In the genomic region with DNA sequence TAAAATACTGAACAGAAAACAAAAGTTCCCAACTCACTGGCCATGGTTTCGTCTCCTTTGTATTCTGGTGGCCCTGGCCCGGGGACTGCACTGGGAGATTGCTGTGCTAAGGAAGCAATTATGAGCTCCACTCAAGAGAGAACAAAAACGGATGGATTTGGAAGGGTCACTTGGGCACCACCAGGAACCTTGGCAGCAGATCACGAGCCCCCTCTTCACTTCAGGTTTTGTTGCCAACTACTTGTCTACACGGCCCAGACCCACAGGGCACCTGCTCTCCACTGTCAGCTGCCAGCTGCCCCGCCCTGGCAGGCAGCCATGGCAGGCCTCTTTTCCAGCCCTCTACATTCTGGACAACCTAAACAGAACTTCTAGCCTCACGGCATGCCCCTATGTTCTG, we compare ENCODE assay signal across 9 mouse cellular contexts.
DNase-seq lines count a peak whose midpoint lies in the region; TF ChIP-seq lines count a peak whose summit lies in the region.
"Had no signal": no experiment of that assay in that cellular context is flagged by ENCODE, and none has a peak within 500 bp of the region (broad histone marks: within the 10 kb centered on the region; RNA-seq: fewer than 3 reads in every experiment).

No protein-coding gene starts in this region.

- intact Hi-C loops in gastrocnemius, adult 2 months (cut with DNase I) = loop anchor here (5.0 kb wide), 1 partner anchor 81 kb away; no protein-coding TSS in a partner anchor

- TF ChIP-seq CTCF in gastrocnemius, adult 2 months (IDR thresholded peaks at IDR 0.05) = no peak
- TF ChIP-seq CTCF in C2C12 (IDR thresholded peaks at IDR 0.05; ENCODE audit: control insufficient read depth, insufficient read depth, insufficient read length) = no peak

- no peak overlapping the region for H3ac ChIP-seq in C2C12 (ENCODE audit: control insufficient read depth, insufficient read length, low read depth)

- H3K36me3 ChIP-seq in C2C12 (ENCODE audit: control insufficient read depth, insufficient read depth) = peaks cover 21% of the 10 kb centered on the region
- H3K36me3 ChIP-seq: liver, embryonic 13.5 days had no signal

- no peaks in the 10 kb centered on the region for H3K79me3 ChIP-seq in C2C12 (ENCODE audit: low read depth)

- peak; percentile 65 for DNase-seq in gastrocnemius, adult 2 months
- DNase-seq in gastrocnemius, adult 18-20 months (ENCODE audit: low spot score) = no peak
- peak; percentile 89 for DNase-seq in cerebellum, adult 9-10 months
- peak; percentile 57 for DNase-seq in induced T-regulatory cell, adult 2 months (ENCODE audit: low read depth)
- no peak for DNase-seq in c-Kit-positive CD71-positive TER-119-positive erythroid progenitor cells, embryonic 14.5 days (ENCODE audit: low spot score)
- no peak for DNase-seq in adrenal gland, adult 8-10 months
- no peak for DNase-seq in frontal cortex, postnatal 36 days (ENCODE audit: low spot score in 2 of 2)
- DNase-seq: liver, embryonic 13.5 days had no signal

- no peaks in the 10 kb centered on the region for H3K79me2 ChIP-seq in C2C12 (ENCODE audit: control insufficient read depth, insufficient read depth)

- H3K27ac ChIP-seq in gastrocnemius, adult 2 months = peak overlapping the region; percentile 72
- H3K27ac ChIP-seq: liver, embryonic 13.5 days had no signal

- H3K4me3 ChIP-seq in gastrocnemius, adult 2 months = no peak overlapping the region
- no peak overlapping the region for H3K4me3 ChIP-seq in C2C12 (ENCODE audit: insufficient read depth, poor library complexity, severe bottlenecking)
- H3K4me3 ChIP-seq: liver, embryonic 13.5 days had no signal

- H3K27me3 ChIP-seq in C2C12 (ENCODE audit: control insufficient read depth, insufficient read depth, insufficient read length) = no peaks in the 10 kb centered on the region

TF ChIP-seq in C2C12, 6 proteins besides CTCF, POLR2A, EP300 and RAD21:
- TF ChIP-seq MYOD1 (IDR thresholded peaks at IDR 0.05; ENCODE audit: control insufficient read depth, insufficient read length, low read depth) = peak; percentile 92
- TF ChIP-seq MAX (IDR thresholded peaks at IDR 0.05) = no peak

Comparison
In these comparisons a context has a peak if more than half of its experiments do, and no peak if none do; other contexts are left out.
1. DNase-seq: peak in gastrocnemius, adult 2 months (single experiment), cerebellum, adult 9-10 months (single experiment) and induced T-regulatory cell, adult 2 months (single experiment); none in gastrocnemius, adult 18-20 months (single experiment), c-Kit-positive CD71-positive TER-119-positive erythroid progenitor cells, embryonic 14.5 days (single experiment), adrenal gland, adult 8-10 months (single experiment) and frontal cortex, postnatal 36 days (0 of 2).